Mouse (Mus musculus) lung, postnatal 0 days (tissue): ENCODE data around the gene Ppp3ca.

ENCODE experiments used
- CTCF ChIP-seq: IDR thresholded peaks from 2 replicates; pipeline ENCODE4 v1.5.1; 2016; ENCODE audit warnings: antibody characterized with exemption, mild to moderate bottlenecking
- EP300 ChIP-seq: IDR thresholded peaks from 2 replicates; pipeline ENCODE4 v1.6.1; 2016; ENCODE audit warnings: antibody characterized with exemption, mild to moderate bottlenecking, control low read depth

- TF ChIP-seq CTCF (no peak), EP300 (no peak)
These were observed 165.9 kb downstream of the Ppp3ca start for GRCm38 (mm10) chr3:136835851-136836250.
